Mouse (Mus musculus): ENCODE measurements around the gene Meis2. TPM values are rescaled to one million over a fixed set of nuclear protein-coding genes. Genes with fewer than 3 reads are reported as not detected.

The Meis2 gene
- polyA plus RNA-seq, 1 experiment from 2014 or later = 62.7 TPM

GRCm38 (mm10) chr2:115938296-115938695, 127.3 kb downstream of the Meis2 start:
- DNase-seq (ENCODE audit: low spot score) = no peak
- Histone ChIP-seq H3K27ac (no peak overlapping the region), H3K9me3 (no peaks in the 10 kb centered on the region), H3K36me3 (0 out of 2 replicates have a peak, but pooled peaks cover 5% of the 10 kb centered on the region), H3K27me3 (ENCODE audit: insufficient read depth, poor library complexity, severe bottlenecking) (no peaks in the 10 kb centered on the region), H3K4me3 (no peak overlapping the region), H3K4me1 (peaks cover 8% of the 10 kb centered on the region; the same call in 1 of the 2 replicates)
- WGBS = 93% methylated on average over 3 of the region's 3 CpGs

GRCm38 (mm10) chr2:115937896-115938295, 127.7 kb downstream of the Meis2 start:
- Histone ChIP-seq H3K4me3 (no peak overlapping the region), H3K4me1 (peaks cover 8% of the 10 kb centered on the region; the same call in 1 of the 2 replicates), H3K27ac (no peak overlapping the region), H3K9me3 (no peaks in the 10 kb centered on the region), H3K36me3 (0 out of 2 replicates have a peak, but pooled peaks cover 5% of the 10 kb centered on the region), H3K27me3 (ENCODE audit: insufficient read depth, poor library complexity, severe bottlenecking) (no peaks in the 10 kb centered on the region)
- 89% methylated on average over 1 of the region's 1 CpGs for WGBS
- no peak for DNase-seq (ENCODE audit: low spot score)

GRCm38 (mm10) chr2:115936786-115937185, 128.9 kb downstream of the Meis2 start:
- Histone ChIP-seq H3K27me3 (ENCODE audit: insufficient read depth, poor library complexity, severe bottlenecking) (no peaks in the 10 kb centered on the region), H3K4me1 (peaks cover 8% of the 10 kb centered on the region; the same call in 1 of the 2 replicates), H3K4me3 (no peak overlapping the region), H3K9me3 (no peaks in the 10 kb centered on the region), H3K27ac (no peak overlapping the region), H3K36me3 (0 out of 2 replicates have a peak, but pooled peaks cover 5% of the 10 kb centered on the region)
- 67% methylated on average over 9 of the region's 9 CpGs for WGBS
- no peak for DNase-seq (ENCODE audit: low spot score)

- Histone ChIP-seq H3K36me3 (no peaks in the 10 kb centered on the region), H3K4me3 (no peak overlapping the region), H3K4me1 (peaks cover 8% of the 10 kb centered on the region; the same call in 1 of the 2 replicates), H3K9me3 (no peaks in the 10 kb centered on the region), H3K27me3 (ENCODE audit: insufficient read depth, poor library complexity, severe bottlenecking) (no peaks in the 10 kb centered on the region), H3K27ac (no peak overlapping the region)
- no peak for DNase-seq (ENCODE audit: low spot score)
- WGBS = 78% methylated on average over 2 of the region's 2 CpGs
Measured at GRCm38 (mm10) chr2:115934299-115934698, 131.3 kb downstream of the Meis2 start.

GRCm38 (mm10) chr2:115933259-115933658, 132.4 kb downstream of the Meis2 start:
- no peak overlapping the region for H3K27ac ChIP-seq
- no peaks in the 10 kb centered on the region for H3K36me3 ChIP-seq
- DNase-seq (ENCODE audit: low spot score) = no peak
- no peaks in the 10 kb centered on the region for H3K27me3 ChIP-seq (ENCODE audit: insufficient read depth, poor library complexity, severe bottlenecking)
- no peak overlapping the region for H3K4me3 ChIP-seq
- 0 out of 2 replicates have a peak, but pooled peaks cover 8% of the 10 kb centered on the region for H3K4me1 ChIP-seq
- H3K9me3 ChIP-seq = no peaks in the 10 kb centered on the region
- WGBS = 20% methylated on average over 2 of the region's 2 CpGs

GRCm38 (mm10) chr2:115925744-115926143, 139.9 kb downstream of the Meis2 start:
- Histone ChIP-seq H3K36me3 (no peaks in the 10 kb centered on the region; the same call in 1 of the 2 replicates), H3K27me3 (ENCODE audit: insufficient read depth, poor library complexity, severe bottlenecking) (no peaks in the 10 kb centered on the region)
- 79% methylated on average over 3 of the region's 3 CpGs for WGBS

GRCm38 (mm10) chr2:115924472-115924871, 141.2 kb downstream of the Meis2 start:
- Histone ChIP-seq H3K27ac (no peak overlapping the region), H3K4me3 (no peak overlapping the region), H3K36me3 (peaks cover 4% of the 10 kb centered on the region; the same call in 1 of the 2 replicates), H3K27me3 (ENCODE audit: insufficient read depth, poor library complexity, severe bottlenecking) (no peaks in the 10 kb centered on the region), H3K4me1 (peaks cover 30% of the 10 kb centered on the region), H3K9me3 (no peaks in the 10 kb centered on the region)
- 83% methylated on average over 6 of the region's 6 CpGs for WGBS
- no peak for DNase-seq (ENCODE audit: low spot score)

More at GRCm38 (mm10) chr2:115925744-115926143, 139.9 kb downstream of the Meis2 start:
- no peak overlapping the region for H3K4me3 ChIP-seq
- H3K27ac ChIP-seq = no peak overlapping the region
- no peak for DNase-seq (ENCODE audit: low spot score)
- H3K4me1 ChIP-seq = peaks cover 24% of the 10 kb centered on the region
- no peaks in the 10 kb centered on the region for H3K9me3 ChIP-seq

- 57% methylated on average over 6 of the region's 6 CpGs for WGBS
- H3K4me3 ChIP-seq = no peak overlapping the region
- H3K4me1 ChIP-seq = peaks cover 30% of the 10 kb centered on the region
- no peaks in the 10 kb centered on the region for H3K9me3 ChIP-seq
- no peak overlapping the region for H3K27ac ChIP-seq
- no peak for DNase-seq (ENCODE audit: low spot score)
- H3K36me3 ChIP-seq = peaks cover 12% of the 10 kb centered on the region
- no peaks in the 10 kb centered on the region for H3K27me3 ChIP-seq (ENCODE audit: insufficient read depth, poor library complexity, severe bottlenecking)
Measured at GRCm38 (mm10) chr2:115923247-115923646, 142.4 kb downstream of the Meis2 start.

GRCm38 (mm10) chr2:115921687-115922086, 144.0 kb downstream of the Meis2 start:
- no peak overlapping the region for H3K27ac ChIP-seq
- peaks cover 30% of the 10 kb centered on the region for H3K4me1 ChIP-seq
- 52% methylated on average over 9 of the region's 9 CpGs for WGBS
- H3K36me3 ChIP-seq = peaks cover 18% of the 10 kb centered on the region
- no peaks in the 10 kb centered on the region for H3K27me3 ChIP-seq (ENCODE audit: insufficient read depth, poor library complexity, severe bottlenecking)
- DNase-seq (ENCODE audit: low spot score) = no peak
- H3K9me3 ChIP-seq = no peaks in the 10 kb centered on the region
- H3K4me3 ChIP-seq = no peak overlapping the region

- no peak for DNase-seq (ENCODE audit: low spot score)
- Histone ChIP-seq H3K9me3 (no peaks in the 10 kb centered on the region), H3K27me3 (ENCODE audit: insufficient read depth, poor library complexity, severe bottlenecking) (no peaks in the 10 kb centered on the region), H3K4me3 (no peak overlapping the region), H3K4me1 (peaks cover 36% of the 10 kb centered on the region), H3K27ac (no peak overlapping the region), H3K36me3 (peaks cover 18% of the 10 kb centered on the region)
- WGBS = 62% methylated on average over 5 of the region's 5 CpGs
Measured at GRCm38 (mm10) chr2:115920336-115920951, 145.2 kb downstream of the Meis2 start.

GRCm38 (mm10) chr2:115919141-115920071, 146.2 kb downstream of the Meis2 start:
- no peaks in the 10 kb centered on the region for H3K9me3 ChIP-seq
- H3K36me3 ChIP-seq = peaks cover 18% of the 10 kb centered on the region
- no peak for DNase-seq (ENCODE audit: low spot score)
- H3K27me3 ChIP-seq (ENCODE audit: insufficient read depth, poor library complexity, severe bottlenecking) = no peaks in the 10 kb centered on the region
- H3K27ac ChIP-seq = no peak overlapping the region
- peaks cover 40% of the 10 kb centered on the region for H3K4me1 ChIP-seq
- WGBS = 79% methylated on average over 14 of the region's 14 CpGs
- no peak overlapping the region for H3K4me3 ChIP-seq

GRCm38 (mm10) chr2:115918561-115918960, 147.1 kb downstream of the Meis2 start:
- no peak for DNase-seq (ENCODE audit: low spot score)
- Histone ChIP-seq H3K4me1 (peaks cover 39% of the 10 kb centered on the region), H3K36me3 (peaks cover 18% of the 10 kb centered on the region)

GRCm38 (mm10) chr2:115914539-115914938, 151.1 kb downstream of the Meis2 start:
- no peak for DNase-seq (ENCODE audit: low spot score)
- H3K9me3 ChIP-seq = no peaks in the 10 kb centered on the region
- H3K4me1 ChIP-seq = peaks cover 25% of the 10 kb centered on the region
- H3K36me3 ChIP-seq = peaks cover 14% of the 10 kb centered on the region
- H3K27ac ChIP-seq = no peak overlapping the region
- H3K4me3 ChIP-seq = no peak overlapping the region
- 52% methylated on average over 4 of the region's 4 CpGs for WGBS
- H3K27me3 ChIP-seq (ENCODE audit: insufficient read depth, poor library complexity, severe bottlenecking) = no peaks in the 10 kb centered on the region

More at GRCm38 (mm10) chr2:115918561-115918960, 147.1 kb downstream of the Meis2 start:
- no peaks in the 10 kb centered on the region for H3K27me3 ChIP-seq (ENCODE audit: insufficient read depth, poor library complexity, severe bottlenecking)
- no peaks in the 10 kb centered on the region for H3K9me3 ChIP-seq
- no peak overlapping the region for H3K27ac ChIP-seq
- no peak overlapping the region for H3K4me3 ChIP-seq
